Mouse (Mus musculus) gastrocnemius, postnatal 14 days (tissue): ENCODE results near the gene Sept8. TPM values are rescaled to one million over a fixed set of nuclear protein-coding genes. Genes with fewer than 3 reads are reported as not detected.

Source experiments
- DNase-seq: peaks from one replicate; pipeline ENCODE4 v3.0.0; 2021; ENCODE audit warnings: mixed read lengths
- intact Hi-C: fragments of 180-260 bp; cut with DNase I; formaldehyde crosslinking; loops from one replicate; pipeline ENCODE4 v1.15.1; 2025; ENCODE audit warnings: low total_unique reads
- total RNA-seq, 2 experiments: library from RNA; stranded (reverse); gene quantifications; 2 replicates each; pipeline ENCODE4 v1.2.3; 2021

The Sept8 gene
- total RNA-seq, 2 experiments from 2014 or later = 25.6 to 31.3 TPM

GRCm38 (mm10) chr11:53491954-53492401 lies 27.1 kb upstream of the Sept8 start:
- intact Hi-C loops = no loop called here
- DNase-seq = peak; percentile 15

- no peak for DNase-seq
- intact Hi-C loops = no loop called here
Measured at GRCm38 (mm10) chr11:53493243-53493955, 25.7 kb upstream of the Sept8 start.

- intact Hi-C loops = no loop called here
- no peak for DNase-seq
Measured at GRCm38 (mm10) chr11:53495417-53495816, 23.6 kb upstream of the Sept8 start.

GRCm38 (mm10) chr11:53496946-53497345 lies 22.1 kb upstream of the Sept8 start:
- intact Hi-C loops = no loop called here
- no peak for DNase-seq

GRCm38 (mm10) chr11:53500569-53500968 lies 18.5 kb upstream of the Sept8 start:
- intact Hi-C loops = no loop called here
- no peak for DNase-seq

- intact Hi-C loops = no loop called here
- no peak for DNase-seq
Measured at GRCm38 (mm10) chr11:53502039-53502765, 16.9 kb upstream of the Sept8 start.

- intact Hi-C loops = no loop called here
- DNase-seq = no peak
Measured at GRCm38 (mm10) chr11:53503738-53504137, 15.3 kb upstream of the Sept8 start.

GRCm38 (mm10) chr11:53504376-53504775 lies 14.7 kb upstream of the Sept8 start:
- DNase-seq = no peak

GRCm38 (mm10) chr11:53505026-53505663 lies 13.9 kb upstream of the Sept8 start:
- intact Hi-C loops = no loop called here
- no peak for DNase-seq

More at GRCm38 (mm10) chr11:53504376-53504775, 14.7 kb upstream of the Sept8 start:
- intact Hi-C loops = no loop called here

- intact Hi-C loops = no loop called here
- no peak for DNase-seq
Measured at GRCm38 (mm10) chr11:53507098-53507805, 11.8 kb upstream of the Sept8 start.

GRCm38 (mm10) chr11:53508152-53508551 lies 10.9 kb upstream of the Sept8 start:
- intact Hi-C loops = no loop called here
- DNase-seq = peak; percentile 70

GRCm38 (mm10) chr11:53508591-53508990 lies 10.5 kb upstream of the Sept8 start:
- intact Hi-C loops = no loop called here
- DNase-seq = no peak

- DNase-seq = no peak
- intact Hi-C loops = no loop called here
Measured at GRCm38 (mm10) chr11:53510351-53510750, 8.7 kb upstream of the Sept8 start.

- intact Hi-C loops = no loop called here
- DNase-seq = no peak
Measured at GRCm38 (mm10) chr11:53516775-53517627, 2.1 kb upstream of the Sept8 start.

- DNase-seq = no peak
- intact Hi-C loops = no loop called here
Measured at GRCm38 (mm10) chr11:53518759-53519158, 298 bp upstream of the Sept8 start.

GRCm38 (mm10) chr11:53520122-53520978 lies 1.3 kb downstream of the Sept8 start:
- intact Hi-C loops = no loop called here

GRCm38 (mm10) chr11:53521120-53521820 lies 2.2 kb downstream of the Sept8 start:
- intact Hi-C loops = no loop called here
- DNase-seq = no peak

More at GRCm38 (mm10) chr11:53520122-53520978, 1.3 kb downstream of the Sept8 start:
- peak; percentile 73 for DNase-seq

- DNase-seq = peak; percentile 47
- intact Hi-C loops = no loop called here
Measured at GRCm38 (mm10) chr11:53521821-53522131, 2.7 kb downstream of the Sept8 start.
